Mouse (Mus musculus) E14TG2a.4 (cell line): ENCODE data around the gene Slc38a6.

Experiments used
- H3K27me3 ChIP-seq: 2 replicates; pipeline ENCODE4 v1.6.1; 2014; ENCODE audit warnings: low read length, control low read depth; ENCODE audit not compliant: insufficient read depth
- H3K36me3 ChIP-seq: 2 replicates; pipeline ENCODE4 v1.6.1; 2014; ENCODE audit warnings: low read length, control low read depth; ENCODE audit not compliant: insufficient read depth
- H3K4me1 ChIP-seq: replicated peaks from 2 replicates; pipeline ENCODE4 v1.6.1; 2014; ENCODE audit warnings: low read depth, low read length, control low read depth
- H3K4me3 ChIP-seq: replicated peaks from 2 replicates; pipeline ENCODE4 v1.5.1; 2014; ENCODE audit warnings: mild to moderate bottlenecking, low read length
- H3K9me3 ChIP-seq: 2 replicates; pipeline ENCODE4 v1.6.1; 2014; ENCODE audit warnings: low read length, control low read depth
- CTCF ChIP-seq: conservative IDR thresholded peaks from 2 replicates; pipeline ENCODE4 v1.5.1; 2014; ENCODE audit warnings: low read length
- NANOG ChIP-seq: IDR thresholded peaks from 2 replicates; pipeline ENCODE4 v1.6.1; 2014; ENCODE audit warnings: borderline replicate concordance, low read length, mixed read lengths
- POU5F1 ChIP-seq: IDR thresholded peaks from 2 replicates; pipeline ENCODE4 v1.6.1; 2014; ENCODE audit warnings: low read length, borderline replicate concordance

Gene Slc38a6

GRCm38 (mm10) chr12:73356696-73357095 lies 70.1 kb downstream of the Slc38a6 start:
- Histone ChIP-seq H3K4me3 (no peak overlapping the region), H3K9me3 (no peaks in the 10 kb centered on the region), H3K36me3 (no peaks in the 10 kb centered on the region), H3K27me3 (no peaks in the 10 kb centered on the region), H3K4me1 (peaks cover 26% of the 10 kb centered on the region)
- TF ChIP-seq POU5F1: no peak
- no peak for TF ChIP-seq CTCF
- no peak for TF ChIP-seq NANOG

- TF ChIP-seq POU5F1 (no peak), CTCF (no peak), NANOG (no peak)
- no peaks in the 10 kb centered on the region for H3K27me3 ChIP-seq
- no peaks in the 10 kb centered on the region for H3K36me3 ChIP-seq
- H3K4me1 ChIP-seq: peaks cover 26% of the 10 kb centered on the region
- H3K4me3 ChIP-seq: peak overlapping the region; percentile 17; the same call in 1 of the 2 replicates
- H3K9me3 ChIP-seq: no peaks in the 10 kb centered on the region
These were observed 70.7 kb downstream of the Slc38a6 start for GRCm38 (mm10) chr12:73357311-73357710.

- no peaks in the 10 kb centered on the region for H3K9me3 ChIP-seq
- peaks cover 27% of the 10 kb centered on the region for H3K4me1 ChIP-seq
- TF ChIP-seq NANOG (no peak), CTCF (no peak), POU5F1 (no peak)
- no peaks in the 10 kb centered on the region for H3K27me3 ChIP-seq
- peak overlapping the region; percentile 17; the same call in 1 of the 2 replicates for H3K4me3 ChIP-seq
- H3K36me3 ChIP-seq: no peaks in the 10 kb centered on the region
These were observed 71.2 kb downstream of the Slc38a6 start for GRCm38 (mm10) chr12:73357736-73358135.

- no peaks in the 10 kb centered on the region for H3K36me3 ChIP-seq
- H3K4me1 ChIP-seq: peaks cover 25% of the 10 kb centered on the region
- H3K4me3 ChIP-seq: no peak overlapping the region
- H3K27me3 ChIP-seq: no peaks in the 10 kb centered on the region
- TF ChIP-seq CTCF (no peak), NANOG (no peak), POU5F1 (no peak)
- no peaks in the 10 kb centered on the region for H3K9me3 ChIP-seq
These were observed 72.1 kb downstream of the Slc38a6 start for GRCm38 (mm10) chr12:73358640-73359039.

- no peaks in the 10 kb centered on the region for H3K36me3 ChIP-seq
- no peak overlapping the region for H3K4me3 ChIP-seq
- TF ChIP-seq POU5F1: no peak
- no peak for TF ChIP-seq NANOG
- TF ChIP-seq CTCF: no peak
- H3K9me3 ChIP-seq: no peaks in the 10 kb centered on the region
- peaks cover 25% of the 10 kb centered on the region for H3K4me1 ChIP-seq
- no peaks in the 10 kb centered on the region for H3K27me3 ChIP-seq
These were observed 72.9 kb downstream of the Slc38a6 start for GRCm38 (mm10) chr12:73359520-73359919.

- Histone ChIP-seq H3K4me1 (peaks cover 25% of the 10 kb centered on the region), H3K27me3 (no peaks in the 10 kb centered on the region), H3K9me3 (no peaks in the 10 kb centered on the region), H3K36me3 (no peaks in the 10 kb centered on the region), H3K4me3 (no peak overlapping the region)
- TF ChIP-seq CTCF (no peak), POU5F1 (no peak), NANOG (no peak)
These were observed 74.6 kb downstream of the Slc38a6 start for GRCm38 (mm10) chr12:73361201-73361600.

GRCm38 (mm10) chr12:73363401-73363800 lies 76.8 kb downstream of the Slc38a6 start:
- H3K4me1 ChIP-seq: peaks cover 29% of the 10 kb centered on the region
- no peak for TF ChIP-seq NANOG
- no peak for TF ChIP-seq POU5F1
- no peak for TF ChIP-seq CTCF
- H3K27me3 ChIP-seq: 0 out of 2 replicates have a peak, but pooled peaks cover under 1% of the 10 kb centered on the region
- no peak overlapping the region for H3K4me3 ChIP-seq
- H3K36me3 ChIP-seq: no peaks in the 10 kb centered on the region
- H3K9me3 ChIP-seq: no peaks in the 10 kb centered on the region

- TF ChIP-seq NANOG (no peak), POU5F1 (no peak), CTCF (no peak)
- Histone ChIP-seq H3K4me3 (no peak overlapping the region), H3K27me3 (0 out of 2 replicates have a peak, but pooled peaks cover 6% of the 10 kb centered on the region), H3K4me1 (peaks cover 34% of the 10 kb centered on the region), H3K36me3 (no peaks in the 10 kb centered on the region), H3K9me3 (no peaks in the 10 kb centered on the region)
These were observed 77.4 kb downstream of the Slc38a6 start for GRCm38 (mm10) chr12:73363956-73364355.

GRCm38 (mm10) chr12:73366581-73366980 lies 80.0 kb downstream of the Slc38a6 start:
- no peak overlapping the region for H3K4me3 ChIP-seq
- H3K27me3 ChIP-seq: peaks cover 16% of the 10 kb centered on the region
- no peaks in the 10 kb centered on the region for H3K9me3 ChIP-seq
- H3K36me3 ChIP-seq: no peaks in the 10 kb centered on the region
- H3K4me1 ChIP-seq: peaks cover 37% of the 10 kb centered on the region
- TF ChIP-seq POU5F1 (no peak), CTCF (no peak), NANOG (no peak)
